Mouse (Mus musculus): ENCODE results near the gene Acadl. TPM values are rescaled to one million over a fixed set of nuclear protein-coding genes. Genes with fewer than 3 reads are reported as not detected.

Acadl gene
- total and polyA plus RNA-seq, 3 experiments = 10.1 to 114 (median 35.9) TPM

- DNase-seq (ENCODE audit: low spot score) (no peak), ATAC-seq (ENCODE audit: extremely low read depth, insufficient number of reproducible peaks, low FRiP score, poor library complexity, severe bottlenecking) (no peak)
- Histone ChIP-seq H3K4me1 (ENCODE audit: insufficient read depth, low read depth, low read length) (no peaks in the 10 kb centered on the region), H3K4me3 (ENCODE audit: low read depth, low read length) (no peak overlapping the region), H3K27me3 (ENCODE audit: insufficient read depth, low read length) (no peaks in the 10 kb centered on the region), H3K36me3 (replicated peaks) (peaks cover 38% of the 10 kb centered on the region), H3K9me3 (replicated peaks) (no peaks in the 10 kb centered on the region)
- TF ChIP-seq GATA1 (IDR thresholded peaks at IDR 0.05; ENCODE audit: borderline replicate concordance, low read length) = no peak
Measured at GRCm38 (mm10) chr1:66832636-66833165, 30.4 kb downstream of the Acadl start.

- no peak for ATAC-seq (ENCODE audit: extremely low read depth, insufficient number of reproducible peaks, low FRiP score, poor library complexity, severe bottlenecking)
- Histone ChIP-seq H3K9me3 (replicated peaks) (no peaks in the 10 kb centered on the region), H3K4me3 (ENCODE audit: low read depth, low read length) (no peak overlapping the region), H3K27me3 (ENCODE audit: insufficient read depth, low read length) (no peaks in the 10 kb centered on the region), H3K36me3 (replicated peaks) (peaks cover 39% of the 10 kb centered on the region), H3K4me1 (ENCODE audit: insufficient read depth, low read depth, low read length) (no peaks in the 10 kb centered on the region)
- TF ChIP-seq TAL1 (conservative IDR thresholded peaks at IDR 0.05; ENCODE audit: low read depth, low read length) (no peak), POLR2AphosphoS5 (IDR thresholded peaks at IDR 0.05; ENCODE audit: insufficient replicate concordance, low read depth, low read length) (no peak), CTCF (IDR thresholded peaks at IDR 0.05; ENCODE audit: low read depth, low read length) (no peak), GATA1 (IDR thresholded peaks at IDR 0.05; ENCODE audit: borderline replicate concordance, low read length) (no peak), GATA2 (IDR thresholded peaks at IDR 0.05; ENCODE audit: borderline replicate concordance, low read depth, low read length) (no peak)
- DNase-seq (ENCODE audit: low spot score) = no peak
Measured at GRCm38 (mm10) chr1:66831824-66832600, 31.1 kb downstream of the Acadl start.

DNA sequence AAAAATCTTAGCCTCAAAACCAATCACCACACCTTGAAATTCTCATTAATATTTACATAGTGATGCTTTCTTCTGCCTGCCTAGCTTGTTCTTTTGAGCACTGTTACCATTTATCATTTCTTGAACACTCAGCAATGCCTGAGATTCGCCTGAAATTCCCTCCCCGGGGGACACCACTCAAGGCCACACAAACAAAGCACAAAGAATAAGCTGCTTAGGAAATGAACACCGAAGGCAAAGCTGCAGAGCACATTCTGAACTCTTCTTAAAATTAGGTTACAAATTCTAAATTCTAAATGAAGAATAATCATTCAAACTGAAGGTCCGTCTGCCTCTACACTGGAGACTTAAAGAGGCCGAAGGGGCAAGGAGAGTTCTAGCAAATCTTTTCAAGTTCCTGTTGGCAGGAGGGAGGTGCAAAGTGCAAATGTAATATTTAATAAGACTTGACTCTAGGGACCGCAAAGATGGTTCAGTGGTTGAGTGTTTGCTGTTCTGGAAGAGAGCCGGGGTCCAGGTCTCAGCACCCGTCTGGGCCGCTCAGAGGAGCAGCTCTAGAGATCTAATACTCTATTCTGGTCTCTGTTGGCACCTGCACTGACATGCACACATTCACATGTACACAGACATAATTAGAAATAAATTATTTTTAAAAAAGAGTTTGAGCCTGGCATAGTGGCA is 33.5 kb downstream of the Acadl start:
- H3K4me3 ChIP-seq (ENCODE audit: low read depth, low read length) = no peak overlapping the region
- TF ChIP-seq TAL1 (conservative IDR thresholded peaks at IDR 0.05; ENCODE audit: low read depth, low read length) (no peak), GATA1 (IDR thresholded peaks at IDR 0.05; ENCODE audit: borderline replicate concordance, low read length) (no peak)
- no peak for ATAC-seq (ENCODE audit: extremely low read depth, insufficient number of reproducible peaks, low FRiP score, poor library complexity, severe bottlenecking)

GRCm38 (mm10) chr1:66821966-66822365 is 41.1 kb downstream of the Acadl start:
- ATAC-seq (ENCODE audit: extremely low read depth, insufficient number of reproducible peaks, low FRiP score, poor library complexity, severe bottlenecking) (no peak), DNase-seq (ENCODE audit: low spot score) (no peak)
- Histone ChIP-seq H3K36me3 (replicated peaks) (peaks cover 14% of the 10 kb centered on the region), H3K4me3 (ENCODE audit: low read depth, low read length) (no peak overlapping the region), H3K9me3 (replicated peaks) (no peaks in the 10 kb centered on the region), H3K27me3 (ENCODE audit: insufficient read depth, low read length) (no peaks in the 10 kb centered on the region), H3K4me1 (ENCODE audit: insufficient read depth, low read depth, low read length) (peaks cover 13% of the 10 kb centered on the region)
- no peak for TF ChIP-seq POLR2AphosphoS5 (IDR thresholded peaks at IDR 0.05; ENCODE audit: insufficient replicate concordance, low read depth, low read length)

More for the DNA sequence above, 33.5 kb downstream of the Acadl start:
- DNase-seq (ENCODE audit: low spot score) = no peak
- Histone ChIP-seq H3K4me1 (ENCODE audit: insufficient read depth, low read depth, low read length) (no peaks in the 10 kb centered on the region), H3K9me3 (replicated peaks) (no peaks in the 10 kb centered on the region), H3K27me3 (ENCODE audit: insufficient read depth, low read length) (no peaks in the 10 kb centered on the region), H3K36me3 (replicated peaks) (peaks cover 31% of the 10 kb centered on the region)

DNA sequence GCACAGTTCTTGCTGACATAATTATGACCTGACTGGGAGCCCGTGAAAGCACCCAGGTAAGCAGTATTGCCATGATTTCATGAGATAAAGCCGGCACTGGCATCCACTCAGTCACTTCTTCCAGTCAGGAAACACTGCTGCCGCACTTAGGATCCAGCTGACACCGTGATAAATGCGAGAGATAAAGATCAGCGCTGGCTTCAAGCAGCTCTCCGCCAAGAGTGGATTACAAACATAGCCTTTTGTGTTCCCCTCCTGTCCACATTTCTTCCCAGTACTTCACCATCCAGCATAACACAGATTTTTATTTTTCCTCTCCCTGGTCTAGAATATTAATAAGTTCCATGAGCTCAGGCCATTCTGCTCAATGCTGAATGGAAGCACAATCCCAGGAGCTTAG is 42.8 kb downstream of the Acadl start:
- Histone ChIP-seq H3K4me1 (ENCODE audit: insufficient read depth, low read depth, low read length) (peaks cover 16% of the 10 kb centered on the region), H3K4me3 (ENCODE audit: low read depth, low read length) (no peak overlapping the region), H3K27me3 (ENCODE audit: insufficient read depth, low read length) (no peaks in the 10 kb centered on the region), H3K9me3 (replicated peaks) (no peaks in the 10 kb centered on the region), H3K36me3 (replicated peaks) (peaks cover 8% of the 10 kb centered on the region)
- no peak for ATAC-seq (ENCODE audit: extremely low read depth, insufficient number of reproducible peaks, low FRiP score, poor library complexity, severe bottlenecking)
- DNase-seq (ENCODE audit: low spot score) = no peak
- no peak for TF ChIP-seq CTCF (IDR thresholded peaks at IDR 0.05; ENCODE audit: low read depth, low read length)

DNA sequence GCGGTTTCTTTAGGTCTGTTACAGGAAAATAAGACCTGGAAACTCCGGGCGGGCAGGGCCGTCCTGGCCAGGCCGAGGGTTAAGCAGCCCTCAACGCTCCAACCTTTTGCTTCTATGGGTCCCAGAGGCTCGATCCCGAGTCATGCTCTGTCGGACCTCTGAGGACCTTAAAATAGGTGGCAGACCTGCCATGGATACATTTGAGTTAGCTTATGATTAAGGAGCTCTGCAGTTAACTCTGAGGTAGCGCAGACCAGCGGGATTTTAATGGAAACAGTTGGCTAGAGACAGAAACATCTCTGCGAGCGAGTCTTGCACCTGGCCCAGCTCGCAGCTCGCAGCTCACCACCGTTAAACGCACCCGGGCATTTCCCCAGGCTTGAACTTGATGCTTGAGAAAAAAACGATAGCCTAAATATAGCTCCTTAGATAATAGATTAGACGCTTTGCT is 45.2 kb downstream of the Acadl start:
- no peak for ATAC-seq (ENCODE audit: extremely low read depth, insufficient number of reproducible peaks, low FRiP score, poor library complexity, severe bottlenecking)
- DNase-seq (ENCODE audit: low spot score) = peak; percentile 16
- peaks cover 4% of the 10 kb centered on the region for H3K36me3 ChIP-seq (replicated peaks)
- H3K9me3 ChIP-seq (replicated peaks) = no peaks in the 10 kb centered on the region
- peaks cover 25% of the 10 kb centered on the region for H3K4me1 ChIP-seq (ENCODE audit: insufficient read depth, low read depth, low read length)
- TF ChIP-seq TAL1 (conservative IDR thresholded peaks at IDR 0.05; ENCODE audit: low read depth, low read length) (no peak), CTCF (IDR thresholded peaks at IDR 0.05; ENCODE audit: low read depth, low read length) (no peak), POLR2AphosphoS5 (IDR thresholded peaks at IDR 0.05; ENCODE audit: insufficient replicate concordance, low read depth, low read length) (no peak), GATA1 (IDR thresholded peaks at IDR 0.05; ENCODE audit: borderline replicate concordance, low read length) (no peak), GATA2 (IDR thresholded peaks at IDR 0.05; ENCODE audit: borderline replicate concordance, low read depth, low read length) (no peak)
- no peaks in the 10 kb centered on the region for H3K27me3 ChIP-seq (ENCODE audit: insufficient read depth, low read length)
- H3K4me3 ChIP-seq (ENCODE audit: low read depth, low read length) = peak overlapping the region; percentile 83

DNA sequence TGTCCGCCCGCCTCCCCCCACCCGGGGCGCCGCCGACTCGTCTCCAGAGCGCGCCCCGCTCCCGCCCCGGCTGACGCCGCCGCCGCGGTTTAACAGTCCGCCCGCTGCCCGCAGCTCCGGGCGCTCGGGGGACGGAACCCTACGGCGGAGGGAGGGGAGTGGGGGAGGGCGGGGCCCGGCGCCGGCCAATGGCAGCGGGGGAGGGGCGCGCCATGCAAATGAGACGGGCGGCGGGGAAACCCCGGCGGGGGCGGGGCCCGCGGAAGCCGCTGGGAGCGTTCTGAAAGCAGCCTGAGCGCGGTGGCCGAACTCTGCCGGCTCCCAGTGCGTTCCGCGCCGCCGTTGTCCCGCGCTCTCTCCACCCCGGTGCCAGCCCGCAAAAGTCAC is 45.6 kb downstream of the Acadl start, which contains the start of gene Kansl1l:
Gene Kansl1l, minus strand, starts transcription at position 110 of the 387 bp plus-strand sequence.
- peaks cover 4% of the 10 kb centered on the region for H3K36me3 ChIP-seq (replicated peaks)
- DNase-seq (ENCODE audit: low spot score) (peak; percentile 99), ATAC-seq (ENCODE audit: extremely low read depth, insufficient number of reproducible peaks, low FRiP score, poor library complexity, severe bottlenecking) (peak; percentile 48)
- no peak for TF ChIP-seq TAL1 (conservative IDR thresholded peaks at IDR 0.05; ENCODE audit: low read depth, low read length)
- TF ChIP-seq GATA1 (IDR thresholded peaks at IDR 0.05; ENCODE audit: borderline replicate concordance, low read length) = no peak
- no peak for TF ChIP-seq POLR2AphosphoS5 (IDR thresholded peaks at IDR 0.05; ENCODE audit: insufficient replicate concordance, low read depth, low read length)
- TF ChIP-seq CTCF (IDR thresholded peaks at IDR 0.05; ENCODE audit: low read depth, low read length) = no peak
- TF ChIP-seq GATA2 (IDR thresholded peaks at IDR 0.05; ENCODE audit: borderline replicate concordance, low read depth, low read length) = no peak
- peak within 1 kb of the TSS; percentile 83 for H3K4me3 ChIP-seq (ENCODE audit: low read depth, low read length)
- no peaks in the 10 kb centered on the region for H3K9me3 ChIP-seq (replicated peaks)
- peaks cover 27% of the 10 kb centered on the region for H3K4me1 ChIP-seq (ENCODE audit: insufficient read depth, low read depth, low read length)
- no peaks in the 10 kb centered on the region for H3K27me3 ChIP-seq (ENCODE audit: insufficient read depth, low read length)

Measured in G1E (cell line).